Mouse (Mus musculus): ENCODE results near the gene Vipr2. TPM values are rescaled to one million over a fixed set of nuclear protein-coding genes. Genes with fewer than 3 reads are reported as not detected.

The Vipr2 gene
- total and polyA plus RNA-seq, 3 experiments, result 0.16 TPM; not detected in 2

DNA sequence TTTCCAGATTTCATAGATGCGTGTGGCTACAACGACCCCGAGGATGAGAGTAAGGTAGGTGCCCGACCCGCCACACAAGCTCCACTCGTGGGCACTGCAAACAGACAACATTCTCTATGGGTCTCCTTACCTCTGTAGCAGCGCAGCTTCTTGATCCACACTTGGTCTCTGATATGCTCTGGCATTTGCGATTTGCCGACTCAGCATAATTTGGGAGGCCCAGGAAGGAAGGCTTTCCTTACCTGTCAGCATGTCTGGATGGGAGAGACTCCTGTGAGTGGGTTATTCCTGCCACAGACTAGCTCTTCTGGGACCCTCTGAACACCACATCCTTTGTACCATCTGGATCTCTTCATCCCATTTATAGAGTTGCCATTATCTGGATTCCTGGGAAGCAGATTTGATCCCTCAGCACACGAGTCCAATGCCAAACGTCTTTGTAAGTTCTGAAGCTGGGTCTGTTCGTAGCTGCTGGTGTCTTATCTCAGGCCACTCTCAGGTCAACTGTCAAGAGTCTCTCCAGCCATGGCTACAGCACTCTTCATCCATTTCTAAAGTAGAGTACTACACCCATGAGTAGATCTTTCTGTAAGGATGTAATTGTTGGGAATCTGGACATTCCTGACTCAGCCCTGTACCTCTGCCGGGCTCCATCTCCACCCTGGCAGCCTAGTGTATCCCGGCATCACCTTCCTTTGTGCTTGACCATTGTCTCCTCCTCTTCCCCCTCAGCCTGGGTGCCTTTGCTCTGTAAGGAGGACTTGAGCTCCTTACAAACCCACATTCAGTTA, 17.4 kb downstream of the Vipr2 start:
- DNase-seq (ENCODE audit: low spot score) (no peak), ATAC-seq (ENCODE audit: extremely low read depth, insufficient number of reproducible peaks, low FRiP score, poor library complexity, severe bottlenecking) (no peak)
- H3K36me3 ChIP-seq (replicated peaks), result no peaks in the 10 kb centered on the region

GRCm38 (mm10) chr12:116096361-116096904, 18.9 kb downstream of the Vipr2 start:
- TF ChIP-seq GATA2 (IDR thresholded peaks at IDR 0.05; ENCODE audit: borderline replicate concordance, low read depth, low read length), result no peak
- TF ChIP-seq POLR2AphosphoS5 (IDR thresholded peaks at IDR 0.05; ENCODE audit: insufficient replicate concordance, low read depth, low read length), result no peak
- no peak for TF ChIP-seq GATA1 (IDR thresholded peaks at IDR 0.05; ENCODE audit: borderline replicate concordance, low read length)
- no peak for TF ChIP-seq TAL1 (conservative IDR thresholded peaks at IDR 0.05; ENCODE audit: low read depth, low read length)
- Histone ChIP-seq H3K4me1 (ENCODE audit: insufficient read depth, low read depth, low read length) (no peaks in the 10 kb centered on the region), H3K27me3 (ENCODE audit: insufficient read depth, low read length) (no peaks in the 10 kb centered on the region), H3K36me3 (replicated peaks) (no peaks in the 10 kb centered on the region), H3K4me3 (ENCODE audit: low read depth, low read length) (no peak overlapping the region), H3K9me3 (replicated peaks) (peaks cover 3% of the 10 kb centered on the region)
- ATAC-seq (ENCODE audit: extremely low read depth, insufficient number of reproducible peaks, low FRiP score, poor library complexity, severe bottlenecking), result no peak
- no peak for DNase-seq (ENCODE audit: low spot score)

More for the DNA sequence above, 17.4 kb downstream of the Vipr2 start:
- Histone ChIP-seq H3K4me3 (ENCODE audit: low read depth, low read length) (no peak overlapping the region), H3K4me1 (ENCODE audit: insufficient read depth, low read depth, low read length) (no peaks in the 10 kb centered on the region), H3K9me3 (replicated peaks) (peaks cover 3% of the 10 kb centered on the region), H3K27me3 (ENCODE audit: insufficient read depth, low read length) (no peaks in the 10 kb centered on the region)
- TF ChIP-seq POLR2AphosphoS5 (IDR thresholded peaks at IDR 0.05; ENCODE audit: insufficient replicate concordance, low read depth, low read length) (no peak), CTCF (IDR thresholded peaks at IDR 0.05; ENCODE audit: low read depth, low read length) (no peak), GATA2 (IDR thresholded peaks at IDR 0.05; ENCODE audit: borderline replicate concordance, low read depth, low read length) (no peak), GATA1 (IDR thresholded peaks at IDR 0.05; ENCODE audit: borderline replicate concordance, low read length) (no peak), TAL1 (conservative IDR thresholded peaks at IDR 0.05; ENCODE audit: low read depth, low read length) (no peak)

DNA sequence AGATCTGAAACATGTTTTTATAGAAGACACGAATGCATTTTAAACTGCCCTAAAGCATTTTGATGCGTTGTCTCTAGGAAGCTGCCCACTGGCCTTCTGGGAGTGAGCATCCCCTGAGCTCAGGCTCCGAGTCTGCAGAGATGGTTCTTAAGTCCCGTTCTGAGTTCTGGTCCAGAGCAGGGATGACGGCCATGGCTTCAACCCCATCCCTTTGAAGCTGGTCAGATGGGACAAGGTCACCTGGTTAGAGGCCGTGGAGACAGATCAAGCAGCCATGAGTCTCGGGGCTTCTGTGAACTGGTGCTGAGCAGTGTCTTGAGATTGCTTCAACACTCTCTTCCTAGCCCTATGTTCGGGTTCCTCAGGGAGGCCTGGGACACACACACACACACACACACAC, 19.6 kb downstream of the Vipr2 start:
- TF ChIP-seq CTCF (IDR thresholded peaks at IDR 0.05; ENCODE audit: low read depth, low read length) (no peak), GATA1 (IDR thresholded peaks at IDR 0.05; ENCODE audit: borderline replicate concordance, low read length) (no peak), POLR2AphosphoS5 (IDR thresholded peaks at IDR 0.05; ENCODE audit: insufficient replicate concordance, low read depth, low read length) (no peak), TAL1 (conservative IDR thresholded peaks at IDR 0.05; ENCODE audit: low read depth, low read length) (no peak), GATA2 (IDR thresholded peaks at IDR 0.05; ENCODE audit: borderline replicate concordance, low read depth, low read length) (no peak)
- no peaks in the 10 kb centered on the region for H3K4me1 ChIP-seq (ENCODE audit: insufficient read depth, low read depth, low read length)
- no peaks in the 10 kb centered on the region for H3K27me3 ChIP-seq (ENCODE audit: insufficient read depth, low read length)
- H3K9me3 ChIP-seq (replicated peaks), result peaks cover 3% of the 10 kb centered on the region
- H3K4me3 ChIP-seq (ENCODE audit: low read depth, low read length), result no peak overlapping the region
- H3K36me3 ChIP-seq (replicated peaks), result no peaks in the 10 kb centered on the region
- DNase-seq (ENCODE audit: low spot score) (no peak), ATAC-seq (ENCODE audit: extremely low read depth, insufficient number of reproducible peaks, low FRiP score, poor library complexity, severe bottlenecking) (no peak)

DNA sequence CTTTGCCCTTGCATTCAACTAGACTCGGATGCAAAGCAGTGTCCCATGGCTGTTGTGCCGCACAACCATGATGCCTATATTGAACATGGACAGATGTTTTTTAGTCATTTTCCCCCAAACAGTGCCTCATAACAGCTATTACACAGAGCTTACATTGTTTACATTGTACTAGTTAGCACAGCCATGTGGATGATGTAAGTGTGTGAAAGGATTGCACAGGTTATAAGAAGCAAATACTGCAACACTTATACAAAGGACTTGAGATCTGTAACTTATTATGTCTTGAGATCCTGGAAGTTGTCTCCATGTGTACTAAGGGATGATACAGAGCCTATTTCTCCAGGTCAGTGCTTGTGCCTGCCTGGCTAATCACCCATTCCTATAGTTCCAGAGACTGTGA, 24.4 kb downstream of the Vipr2 start:
- H3K36me3 ChIP-seq (replicated peaks), result no peaks in the 10 kb centered on the region
- no peak for ATAC-seq (ENCODE audit: extremely low read depth, insufficient number of reproducible peaks, low FRiP score, poor library complexity, severe bottlenecking)
- H3K27me3 ChIP-seq (ENCODE audit: insufficient read depth, low read length), result no peaks in the 10 kb centered on the region
- no peak for TF ChIP-seq TAL1 (conservative IDR thresholded peaks at IDR 0.05; ENCODE audit: low read depth, low read length)
- TF ChIP-seq CTCF (IDR thresholded peaks at IDR 0.05; ENCODE audit: low read depth, low read length), result no peak
- TF ChIP-seq POLR2AphosphoS5 (IDR thresholded peaks at IDR 0.05; ENCODE audit: insufficient replicate concordance, low read depth, low read length), result no peak
- TF ChIP-seq GATA2 (IDR thresholded peaks at IDR 0.05; ENCODE audit: borderline replicate concordance, low read depth, low read length), result no peak
- H3K4me1 ChIP-seq (ENCODE audit: insufficient read depth, low read depth, low read length), result no peaks in the 10 kb centered on the region
- no peaks in the 10 kb centered on the region for H3K9me3 ChIP-seq (replicated peaks)
- no peak overlapping the region for H3K4me3 ChIP-seq (ENCODE audit: low read depth, low read length)
- no peak for DNase-seq (ENCODE audit: low spot score)

- no peaks in the 10 kb centered on the region for H3K27me3 ChIP-seq (ENCODE audit: insufficient read depth, low read length)
- H3K36me3 ChIP-seq (replicated peaks), result no peaks in the 10 kb centered on the region
- H3K4me1 ChIP-seq (ENCODE audit: insufficient read depth, low read depth, low read length), result no peaks in the 10 kb centered on the region
- H3K4me3 ChIP-seq (ENCODE audit: low read depth, low read length), result no peak overlapping the region
- H3K9me3 ChIP-seq (replicated peaks), result no peaks in the 10 kb centered on the region
- ATAC-seq (ENCODE audit: extremely low read depth, insufficient number of reproducible peaks, low FRiP score, poor library complexity, severe bottlenecking), result no peak
- no peak for TF ChIP-seq POLR2AphosphoS5 (IDR thresholded peaks at IDR 0.05; ENCODE audit: insufficient replicate concordance, low read depth, low read length)
- no peak for TF ChIP-seq GATA1 (IDR thresholded peaks at IDR 0.05; ENCODE audit: borderline replicate concordance, low read length)
- no peak for DNase-seq (ENCODE audit: low spot score)
These were observed 32.2 kb downstream of the Vipr2 start for GRCm38 (mm10) chr12:116109451-116110353.

All from G1E (cell line).